In genomic region chr10:78167333-78167732, GRCm38 (mm10) we compare ENCODE assay signal across 27 mouse cellular contexts. TPM values are rescaled to one million over a fixed set of nuclear protein-coding genes. Genes with fewer than 3 reads are reported as not detected.
DNase-seq lines count a peak whose midpoint lies in the region; ATAC-seq lines count a peak whose summit lies in the region.
"Had no signal": no experiment of that assay in that cellular context is flagged by ENCODE, and none has a peak within 500 bp of the region (broad histone marks: within the 10 kb centered on the region; RNA-seq: fewer than 3 reads in every experiment).

No protein-coding gene starts in this region.

- no peak overlapping the region for H3K27ac ChIP-seq in forebrain, embryonic 14.5 days (ENCODE audit: low read depth, low read length)
- no peak overlapping the region for H3K27ac ChIP-seq in forebrain, embryonic 10.5 days
- no peak overlapping the region for H3K27ac ChIP-seq in midbrain, embryonic 16.5 days (ENCODE audit: low read length)
- H3K27ac ChIP-seq in midbrain, embryonic 10.5 days (replicated peaks), result no peak overlapping the region
- H3K27ac ChIP-seq: embryonic facial prominence, embryonic 15.5 days; limb, embryonic 12.5 days; midbrain, embryonic 12.5 days; neural tube, embryonic 13.5 days had no signal

- H3K4me1 ChIP-seq in forebrain, embryonic 14.5 days (ENCODE audit: control insufficient read depth, insufficient read depth, low read length), result peaks cover 5% of the 10 kb centered on the region; the same call in 1 of the 2 replicates
- peaks cover 24% of the 10 kb centered on the region for H3K4me1 ChIP-seq in forebrain, embryonic 10.5 days
- H3K4me1 ChIP-seq in midbrain, embryonic 16.5 days (ENCODE audit: control insufficient read depth, insufficient read depth, low read length), result peaks cover 17% of the 10 kb centered on the region
- peaks cover 22% of the 10 kb centered on the region for H3K4me1 ChIP-seq in midbrain, embryonic 10.5 days

- DNase-seq in forebrain, embryonic 14.5 days (ENCODE audit: low spot score), result peak; percentile 55
- no peak for DNase-seq in forebrain, embryonic 10.5 days (ENCODE audit: extremely low spot score, low spot score)
- no peak for DNase-seq in midbrain, embryonic 10.5 days (ENCODE audit: low spot score)
- DNase-seq in cerebellum, adult 18-20 months, result peak; percentile 53 to 55
- peak; percentile 62 to 69 for DNase-seq in cerebellum, postnatal 25 days
- DNase-seq in Muller cell, postnatal 12 days (ENCODE audit: inconsistent ontology term), result no peak
- DNase-seq in urinary bladder, adult 2 months (ENCODE audit: low spot score), result no peak
- DNase-seq: adrenal gland, postnatal 25 days; forebrain, postnatal 0 days; gastrocnemius, postnatal 14 days; heart, adult 18-20 months; heart, postnatal 10 days; kidney, adult 18-20 months; kidney, postnatal 4 days; lung, adult 18-20 months; lung, postnatal 10 days; right cerebral cortex, adult 18-20 months; right cerebral cortex, postnatal 4 days; thymus, adult 2 months had no signal

- H3K9ac ChIP-seq in forebrain, embryonic 14.5 days (ENCODE audit: low read length), result no peak overlapping the region
- H3K9ac ChIP-seq in midbrain, embryonic 16.5 days (ENCODE audit: low read depth, low read length), result 0 out of 2 replicates have a peak overlapping the region, but pooled peaks have one; percentile 18
- H3K9ac ChIP-seq: embryonic facial prominence, embryonic 15.5 days; forebrain, postnatal 0 days; heart, embryonic 12.5 days; limb, embryonic 12.5 days; midbrain, embryonic 12.5 days; neural tube, embryonic 13.5 days had no signal

- H3K27me3 ChIP-seq in forebrain, embryonic 14.5 days (replicated peaks; ENCODE audit: control insufficient read depth, insufficient read depth, low read length), result no peaks in the 10 kb centered on the region
- H3K27me3 ChIP-seq in forebrain, embryonic 10.5 days (ENCODE audit: poor library complexity, severe bottlenecking), result no peaks in the 10 kb centered on the region
- H3K27me3 ChIP-seq in midbrain, embryonic 16.5 days (ENCODE audit: control insufficient read depth, insufficient read depth, low read depth, low read length), result no peaks in the 10 kb centered on the region
- no peaks in the 10 kb centered on the region for H3K27me3 ChIP-seq in midbrain, embryonic 10.5 days (ENCODE audit: low read depth, poor library complexity, severe bottlenecking)
- H3K27me3 ChIP-seq: embryonic facial prominence, embryonic 15.5 days; heart, embryonic 12.5 days; limb, embryonic 12.5 days; midbrain, embryonic 12.5 days; neural tube, embryonic 13.5 days had no signal

- no peak overlapping the region for H3K4me2 ChIP-seq in forebrain, embryonic 14.5 days (ENCODE audit: low read length)
- H3K4me2 ChIP-seq in midbrain, embryonic 16.5 days (ENCODE audit: low read length), result no peak overlapping the region
- H3K4me2 ChIP-seq: embryonic facial prominence, embryonic 15.5 days; heart, embryonic 12.5 days; limb, embryonic 12.5 days; liver, embryonic 11.5 days; midbrain, embryonic 12.5 days; neural tube, embryonic 13.5 days had no signal

- 69% methylated on average over 7 of the region's 7 CpGs for WGBS in forebrain, embryonic 14.5 days
- WGBS in forebrain, embryonic 10.5 days, result 93% methylated on average over 7 of the region's 7 CpGs
- 85% methylated on average over 7 of the region's 7 CpGs for WGBS in midbrain, embryonic 16.5 days
- 94% methylated on average over 7 of the region's 7 CpGs for WGBS in midbrain, embryonic 10.5 days

- no peak overlapping the region for H3K4me3 ChIP-seq in forebrain, embryonic 14.5 days (ENCODE audit: low read depth, low read length)
- H3K4me3 ChIP-seq in forebrain, embryonic 10.5 days, result no peak overlapping the region
- H3K4me3 ChIP-seq in midbrain, embryonic 16.5 days (ENCODE audit: low read depth, low read length), result no peak overlapping the region
- no peak overlapping the region for H3K4me3 ChIP-seq in midbrain, embryonic 10.5 days
- H3K4me3 ChIP-seq: embryonic facial prominence, embryonic 15.5 days; heart, embryonic 12.5 days; limb, embryonic 12.5 days; midbrain, embryonic 12.5 days; myocyte; neural tube, embryonic 13.5 days had no signal

- no peaks in the 10 kb centered on the region for H3K9me3 ChIP-seq in forebrain, embryonic 14.5 days (replicated peaks; ENCODE audit: control insufficient read depth, low read length)
- H3K9me3 ChIP-seq in forebrain, embryonic 10.5 days, result no peaks in the 10 kb centered on the region
- H3K9me3 ChIP-seq in midbrain, embryonic 16.5 days (replicated peaks; ENCODE audit: control insufficient read depth, low read length, poor library complexity, severe bottlenecking), result no peaks in the 10 kb centered on the region
- H3K9me3 ChIP-seq in midbrain, embryonic 10.5 days (replicated peaks), result no peaks in the 10 kb centered on the region
- H3K9me3 ChIP-seq: embryonic facial prominence, embryonic 15.5 days; heart, embryonic 12.5 days; limb, embryonic 12.5 days; midbrain, embryonic 12.5 days; neural tube, embryonic 13.5 days had no signal

- no peak for ATAC-seq in forebrain, embryonic 14.5 days
- ATAC-seq in midbrain, embryonic 16.5 days, result no peak
- ATAC-seq: forebrain, postnatal 0 days had no signal

- H3K36me3 ChIP-seq in forebrain, embryonic 14.5 days (ENCODE audit: control insufficient read depth, insufficient read depth, low read length), result peaks cover 58% of the 10 kb centered on the region
- H3K36me3 ChIP-seq in forebrain, embryonic 10.5 days (replicated peaks), result peaks cover 76% of the 10 kb centered on the region
- peaks cover 33% of the 10 kb centered on the region for H3K36me3 ChIP-seq in midbrain, embryonic 16.5 days (ENCODE audit: control insufficient read depth, insufficient read depth, low read length)
- peaks cover 71% of the 10 kb centered on the region for H3K36me3 ChIP-seq in midbrain, embryonic 10.5 days

RNA-seq across cellular contexts. Expression of gene D10Jhu81e, which starts 2.2 kb away (rescaled TPM):
- 25.0 and 33.0 TPM in 2 replicates for polyA plus RNA-seq in forebrain, embryonic 14.5 days (2014; fragmentation: Nextera tagmentation; extraction: Ambion mirVana)
- polyA plus RNA-seq in forebrain, embryonic 10.5 days (2016; fragmentation: Nextera tagmentation; extraction: Ambion mirVana), result 14.9 and 20.8 TPM in 2 replicates
- polyA plus RNA-seq in midbrain, embryonic 16.5 days (2015; fragmentation: Nextera tagmentation; extraction: Ambion mirVana), result 24.9 and 34.2 TPM in 2 replicates
- 17.7 and 18.2 TPM in 2 replicates for polyA plus RNA-seq in midbrain, embryonic 10.5 days (2016; fragmentation: Nextera tagmentation; extraction: Ambion mirVana)
- polyA plus RNA-seq in urinary bladder, adult 2 months (2012; rRNA removed), result 76.4 and 90.3 TPM in 2 replicates

RNA-seq across cellular contexts. Expression of gene Pwp2, which starts 17.6 kb away (rescaled TPM):
- polyA plus RNA-seq in forebrain, embryonic 14.5 days (2014; fragmentation: Nextera tagmentation; extraction: Ambion mirVana), result 16.4 and 17.8 TPM in 2 replicates
- polyA plus RNA-seq in forebrain, embryonic 10.5 days (2016; fragmentation: Nextera tagmentation; extraction: Ambion mirVana), result 34.7 and 35.8 TPM in 2 replicates
- polyA plus RNA-seq in midbrain, embryonic 16.5 days (2015; fragmentation: Nextera tagmentation; extraction: Ambion mirVana), result 18.1 and 19.0 TPM in 2 replicates
- polyA plus RNA-seq in midbrain, embryonic 10.5 days (2016; fragmentation: Nextera tagmentation; extraction: Ambion mirVana), result 29.8 and 31.1 TPM in 2 replicates
- 9.1 and 9.3 TPM in 2 replicates for polyA plus RNA-seq in urinary bladder, adult 2 months (2012; rRNA removed)

Comparison
In these comparisons a context has a peak if more than half of its experiments do, and no peak if none do; other contexts are left out.
1. DNase-seq: peak in forebrain, embryonic 14.5 days (single experiment), cerebellum, adult 18-20 months (2 of 2) and cerebellum, postnatal 25 days (2 of 2); none in forebrain, embryonic 10.5 days (single experiment), midbrain, embryonic 10.5 days (single experiment), Muller cell, postnatal 12 days (single experiment) and urinary bladder, adult 2 months (single experiment).